Mouse (Mus musculus): ENCODE data around the gene Zdhhc17.
A peak's percentile ranks its signal among the peaks of the same experiment; 100 is the strongest.

Zdhhc17 gene

GRCm38 (mm10) chr10:111005611-111006488, 4.1 kb downstream of the Zdhhc17 start:
- DNase-seq (ENCODE audit: low spot score): no peak

DNA sequence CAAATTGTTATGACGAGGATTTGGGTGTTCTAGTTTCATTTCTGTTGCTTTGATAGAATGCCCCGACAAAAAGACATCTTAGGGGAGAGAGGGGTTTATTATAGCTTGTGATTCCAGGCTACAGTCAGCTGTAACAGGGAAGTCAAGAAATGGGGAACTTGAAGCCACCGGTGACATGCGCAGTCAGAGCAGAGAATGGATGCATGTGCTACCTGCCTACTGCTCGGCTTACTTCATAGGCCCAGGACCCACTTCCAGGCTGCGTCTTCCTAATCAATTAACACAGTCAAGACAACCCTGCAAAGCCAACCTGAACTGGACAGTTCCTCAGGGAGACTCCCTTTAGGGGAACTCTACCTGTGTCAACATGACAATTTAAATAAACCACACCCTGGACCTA, 5.7 kb downstream of the Zdhhc17 start:
- no peak for DNase-seq (ENCODE audit: low spot score)

DNA sequence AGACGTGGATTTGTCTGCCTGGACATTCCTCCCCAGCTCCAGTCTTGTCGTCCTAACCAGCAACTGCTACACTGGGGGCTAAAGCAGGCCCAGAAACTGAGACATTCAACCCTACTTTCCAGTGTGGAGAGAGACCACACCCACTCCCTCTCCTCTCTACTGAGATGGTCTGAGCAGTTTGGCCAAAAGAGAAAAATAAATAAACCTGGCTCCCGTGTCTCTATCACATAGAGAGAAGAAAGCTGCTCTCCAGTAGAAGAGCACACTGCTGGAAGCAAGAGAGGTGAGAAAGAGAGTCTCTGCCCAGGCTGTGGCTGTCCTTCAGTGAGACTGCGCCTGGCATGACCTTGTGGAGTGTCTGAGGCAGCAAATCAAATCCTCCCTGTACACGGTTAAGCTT, 10.7 kb downstream of the Zdhhc17 start:
- DNase-seq (ENCODE audit: low spot score): no peak

- DNase-seq (ENCODE audit: low spot score): no peak
Observed at GRCm38 (mm10) chr10:110997180-110997579, 12.8 kb downstream of the Zdhhc17 start.

DNA sequence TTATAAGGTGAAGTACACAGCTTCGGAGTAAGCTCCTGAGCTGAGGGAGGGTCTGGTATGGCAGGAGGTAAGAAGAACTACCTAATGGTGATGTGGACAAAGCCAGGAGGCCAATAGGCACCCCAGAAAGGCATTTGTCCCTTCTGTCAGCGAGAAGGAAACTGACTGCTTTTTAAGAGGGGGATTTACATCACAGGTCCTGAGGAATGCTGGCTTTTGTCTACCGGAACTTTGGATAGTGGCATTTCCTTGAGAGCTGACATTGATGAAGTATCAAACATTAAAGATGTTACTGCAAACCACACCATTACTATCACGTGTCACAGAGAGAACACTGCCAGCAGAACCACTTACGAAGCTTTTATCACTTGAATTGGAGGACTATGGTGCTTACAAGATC, 15.2 kb downstream of the Zdhhc17 start:
- no peak for DNase-seq (ENCODE audit: low spot score)

GRCm38 (mm10) chr10:110993249-110993648, 16.7 kb downstream of the Zdhhc17 start:
- DNase-seq (ENCODE audit: low spot score): no peak

- DNase-seq (ENCODE audit: low spot score): no peak
Observed at GRCm38 (mm10) chr10:110992047-110992431, 17.9 kb downstream of the Zdhhc17 start.

DNA sequence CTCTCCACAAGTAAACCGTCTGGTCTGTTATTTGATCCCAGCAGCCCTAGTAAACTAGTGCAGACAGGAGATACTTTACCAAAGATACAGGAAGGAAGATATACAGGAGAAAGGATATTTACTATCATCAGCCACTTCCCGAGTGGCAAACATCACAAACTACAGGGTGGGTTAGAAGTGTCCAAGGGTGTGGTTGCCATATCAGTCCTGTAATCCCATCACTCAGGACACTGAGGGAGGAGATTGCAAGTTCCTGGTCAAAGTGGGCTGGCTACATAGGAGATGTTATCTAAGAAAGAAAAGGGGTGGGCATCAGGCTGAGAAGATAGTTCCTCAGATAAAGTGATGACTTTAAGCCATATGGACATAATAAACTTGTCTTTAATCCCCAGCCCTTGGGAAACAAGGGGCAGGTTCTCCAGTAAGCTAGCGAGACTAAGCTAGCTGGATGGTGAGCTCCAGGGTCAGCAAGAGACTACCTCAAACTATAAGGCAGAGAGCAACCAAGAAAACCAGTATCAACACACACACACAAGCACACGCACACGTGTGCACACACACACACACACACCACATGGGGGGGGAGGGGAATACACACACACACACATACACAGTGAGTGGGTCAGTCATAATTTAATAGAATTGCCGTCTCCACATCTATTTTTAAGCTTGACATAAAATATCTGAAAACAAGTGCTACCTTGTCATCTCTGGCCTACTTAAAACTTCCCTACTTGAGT, 18.5 kb downstream of the Zdhhc17 start:
- DNase-seq (ENCODE audit: low spot score): no peak

GRCm38 (mm10) chr10:110989729-110990128, 20.2 kb downstream of the Zdhhc17 start:
- DNase-seq (ENCODE audit: low spot score): no peak

DNA sequence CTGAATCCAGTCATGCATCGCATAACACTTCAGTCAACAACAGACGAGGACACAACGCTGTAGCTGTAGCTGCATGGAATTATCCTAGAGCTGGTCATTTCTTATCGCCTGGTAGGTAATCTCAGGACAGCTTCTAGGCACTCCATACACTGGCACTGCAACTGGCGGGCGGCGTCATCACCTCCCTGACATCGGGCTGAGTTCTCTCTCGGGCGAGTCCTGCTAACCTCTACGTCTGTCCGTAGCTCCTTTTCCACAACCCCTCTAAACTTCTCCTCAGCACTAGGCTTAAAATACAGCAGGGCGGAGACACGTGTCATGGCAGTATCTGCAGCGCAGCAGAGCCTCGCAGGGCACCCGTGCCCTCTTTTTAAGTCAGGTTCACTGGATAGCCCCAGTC, 23.3 kb downstream of the Zdhhc17 start:
- no peak for DNase-seq (ENCODE audit: low spot score)

GRCm38 (mm10) chr10:110982771-110983170, 27.2 kb downstream of the Zdhhc17 start:
- no peak for DNase-seq (ENCODE audit: low spot score)

DNA sequence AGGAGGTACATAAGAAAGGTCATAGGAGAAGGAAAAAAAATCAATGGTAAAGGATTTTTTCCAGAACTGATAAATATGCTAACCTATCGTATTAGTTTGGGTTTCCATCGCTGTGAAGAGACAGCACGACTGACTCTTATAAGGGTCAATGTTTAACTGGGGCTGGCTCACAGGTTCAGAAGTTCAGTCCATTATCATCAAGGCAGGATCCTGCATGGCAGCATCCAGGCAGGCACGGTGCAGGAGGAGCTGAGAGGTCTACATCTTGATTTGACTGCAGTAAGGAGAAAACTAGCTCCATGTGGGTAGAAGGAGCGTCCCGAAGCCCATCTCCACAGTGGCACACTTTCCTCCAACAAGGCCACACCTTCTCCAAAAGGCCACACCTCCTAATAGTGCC, 29.5 kb downstream of the Zdhhc17 start:
- no peak for DNase-seq (ENCODE audit: low spot score)

- DNase-seq (ENCODE audit: low spot score): no peak
Observed at GRCm38 (mm10) chr10:110979431-110979830, 30.5 kb downstream of the Zdhhc17 start.

DNA sequence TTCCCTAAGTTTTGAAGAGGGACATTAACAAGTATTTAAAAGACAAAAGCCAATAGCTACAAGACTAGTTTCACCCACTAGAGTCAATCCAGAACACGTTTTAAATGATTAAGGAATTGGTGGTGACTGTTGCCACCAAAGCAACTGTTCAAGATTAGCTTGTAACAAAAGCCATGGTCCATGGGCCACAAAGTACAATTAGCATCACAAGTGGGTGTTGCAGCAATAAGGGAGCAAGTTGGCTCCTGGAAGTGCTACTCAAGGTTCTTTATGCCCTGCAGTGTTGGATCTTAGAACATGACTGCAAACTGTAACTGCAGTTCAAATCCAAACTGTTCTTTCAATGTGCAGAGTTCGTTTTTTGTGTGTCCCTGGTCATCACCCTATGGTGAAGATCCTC, 32.6 kb downstream of the Zdhhc17 start:
- no peak for DNase-seq (ENCODE audit: low spot score)

- no peak for DNase-seq (ENCODE audit: low spot score)
Observed at GRCm38 (mm10) chr10:110976046-110976445, 33.9 kb downstream of the Zdhhc17 start.

- DNase-seq (ENCODE audit: low spot score): no peak
Observed at GRCm38 (mm10) chr10:110974885-110975284, 35.1 kb downstream of the Zdhhc17 start.

- DNase-seq (ENCODE audit: low spot score): peak; percentile 62
Observed at GRCm38 (mm10) chr10:110974463-110974862, 35.5 kb downstream of the Zdhhc17 start.

GRCm38 (mm10) chr10:110971998-110972397, 37.9 kb downstream of the Zdhhc17 start:
- no peak for DNase-seq (ENCODE audit: low spot score)

DNA sequence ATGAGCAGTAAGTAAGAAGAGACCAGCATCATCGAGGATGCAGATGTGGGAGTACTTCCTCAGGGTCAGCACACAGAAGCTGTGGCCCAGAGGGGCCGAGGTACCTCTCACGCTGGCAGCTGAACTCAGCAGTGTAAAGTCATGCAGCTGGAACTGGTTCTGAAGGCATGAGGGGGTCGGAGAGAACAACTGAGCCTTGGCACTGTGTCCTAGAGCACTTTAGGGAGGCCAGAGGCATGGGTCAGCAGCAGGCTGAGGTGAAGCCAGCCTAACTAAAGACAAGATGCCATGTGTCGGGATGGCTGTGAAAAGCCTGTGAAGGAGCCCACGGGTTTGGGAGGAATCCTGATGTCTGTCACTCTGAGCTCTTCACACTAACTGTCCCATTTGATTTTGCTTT, 38.5 kb downstream of the Zdhhc17 start:
- DNase-seq (ENCODE audit: low spot score): no peak

GRCm38 (mm10) chr10:110971044-110971443, 38.9 kb downstream of the Zdhhc17 start:
- DNase-seq (ENCODE audit: low spot score): no peak

DNA sequence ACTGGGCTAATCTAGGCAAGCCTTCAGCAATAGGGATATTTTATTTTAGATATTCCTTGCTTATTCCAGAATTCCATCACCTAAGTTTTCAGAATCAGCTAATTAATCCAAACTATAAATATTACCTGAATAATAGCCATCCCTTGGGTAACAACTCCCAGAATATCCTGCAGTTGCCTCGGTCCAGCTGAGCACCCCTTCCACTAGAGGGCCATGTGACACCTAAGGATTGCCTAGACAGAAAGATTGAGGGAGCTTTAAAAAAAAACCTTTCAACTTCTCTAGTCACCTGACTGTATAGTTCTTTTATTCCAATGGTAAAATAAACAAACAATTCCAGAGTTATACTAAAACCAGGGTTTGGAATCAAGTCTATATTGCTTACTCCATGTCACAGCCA, 47.8 kb downstream of the Zdhhc17 start:
- DNase-seq (ENCODE audit: low spot score): no peak

GRCm38 (mm10) chr10:110960841-110961240, 49.1 kb downstream of the Zdhhc17 start:
- no peak for DNase-seq (ENCODE audit: low spot score)

- no peak for DNase-seq (ENCODE audit: low spot score)
Observed at GRCm38 (mm10) chr10:110959781-110960180, 50.2 kb downstream of the Zdhhc17 start.

All from testis, postnatal 10 days (tissue).